Mouse (Mus musculus): Measurements from ENCODE around the gene Nxpe2.

DNA sequence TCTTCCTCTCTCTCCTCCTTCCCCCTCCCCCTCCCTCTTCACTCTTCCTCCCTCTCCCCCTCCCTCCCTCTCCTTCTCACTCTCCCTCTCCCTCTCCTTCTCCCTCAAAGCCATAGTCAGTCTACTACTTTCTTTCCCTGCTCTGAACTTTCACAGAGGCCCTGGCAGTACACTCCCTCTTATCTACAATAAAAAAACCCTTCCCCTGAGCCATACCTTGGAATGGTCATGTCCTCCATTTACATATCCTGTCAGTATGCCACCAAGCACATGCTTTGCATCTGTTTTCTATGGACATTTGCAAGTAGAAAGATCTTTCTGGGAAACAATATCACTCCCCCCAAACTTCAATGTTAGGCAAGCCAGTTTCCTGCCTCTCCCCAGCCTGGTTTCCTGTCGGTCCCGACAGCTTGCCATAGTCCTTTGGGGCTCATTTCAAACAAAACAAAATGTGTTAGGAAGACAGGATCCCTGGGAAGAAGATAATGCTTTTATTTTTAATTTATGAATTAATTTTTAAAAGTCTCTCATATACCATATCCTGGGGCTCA lies at the start of gene Nxpe2:
- TF ChIP-seq CHD2 (IDR thresholded peaks at IDR 0.05; ENCODE audit: low read depth, low read length) (no peak), ZC3H11A (IDR thresholded peaks at IDR 0.05; ENCODE audit: borderline replicate concordance, low read depth, low read length) (no peak)
